Mouse (Mus musculus) limb, embryonic 14.5 days (tissue): ENCODE data around the gene Hist1h2br. TPM values are rescaled to one million over a fixed set of nuclear protein-coding genes. Genes with fewer than 3 reads are reported as not detected.

Experiments
- ATAC-seq: fragments of 200-750 bp; cut with Nextera tagmentation; 2 replicates; pipeline ENCODE4 v1.8.0; 2017; ENCODE audit warnings: low read depth, moderate number of reproducible peaks, moderate TSS enrichment; ENCODE audit not compliant: low FRiP score
- DNase-seq: peaks from one replicate; pipeline ENCODE4 v3.0.0-alpha.2; 2015; ENCODE audit warnings: low spot score
- H3K27ac ChIP-seq: fragments of 300-500 bp; sonication (generic); replicated peaks from 2 replicates; pipeline ENCODE4 v1.5.1; 2014; ENCODE audit warnings: low read depth, mild to moderate bottlenecking, low read length, moderate library complexity, mixed read lengths
- H3K27me3 ChIP-seq: fragments of 300-500 bp; sonication (generic); 2 replicates; pipeline ENCODE4 v1.6.1; 2014; ENCODE audit warnings: low read length, mixed read lengths; ENCODE audit not compliant: control insufficient read depth, insufficient read depth
- H3K36me3 ChIP-seq: fragments of 300-500 bp; sonication (generic); 2 replicates; pipeline ENCODE4 v1.6.1; 2014; ENCODE audit warnings: mild to moderate bottlenecking, low read length, moderate library complexity, mixed read lengths; ENCODE audit not compliant: control insufficient read depth, insufficient read depth
- H3K4me1 ChIP-seq: fragments of 300-500 bp; sonication (generic); 2 replicates; pipeline ENCODE4 v1.6.1; 2014; ENCODE audit warnings: antibody characterized with exemption, low read length, mixed read lengths; ENCODE audit not compliant: control insufficient read depth, insufficient read depth
- H3K4me2 ChIP-seq: fragments of 300-500 bp; sonication (generic); replicated peaks from 2 replicates; pipeline ENCODE4 v1.6.1; 2014; ENCODE audit warnings: low read depth, mild to moderate bottlenecking, low read length, moderate library complexity; ENCODE audit not compliant: severe bottlenecking
- H3K4me3 ChIP-seq: fragments of 300-500 bp; sonication (generic); replicated peaks from 2 replicates; pipeline ENCODE4 v1.5.1; 2014; ENCODE audit warnings: low read length
- H3K9ac ChIP-seq: fragments of 300-500 bp; sonication (generic); 2 replicates; pipeline ENCODE4 v1.6.1; 2014; ENCODE audit warnings: mild to moderate bottlenecking, low read depth, low read length, moderate library complexity; ENCODE audit not compliant: severe bottlenecking
- H3K9me3 ChIP-seq: fragments of 300-500 bp; sonication (generic); 2 replicates; pipeline ENCODE4 v1.6.1; 2016; ENCODE audit warnings: low read length; ENCODE audit not compliant: control insufficient read depth
- POLR2A ChIP-seq: fragments of 200-500 bp; IDR thresholded peaks from 2 replicates; pipeline ENCODE4 v1.8.0; 2012; ENCODE audit warnings: inconsistent platforms, mild to moderate bottlenecking, moderate library complexity, borderline replicate concordance; ENCODE audit not compliant: insufficient read depth, insufficient read length; ENCODE audit errors: extremely low read depth
- WGBS: fragments of 180-500 bp; shearing (Covaris S2); extraction: QIAGEN DNeasy Blood & Tissue Kit; methylation state at CpG from one replicate; pipeline ENCODE4 v1.1.7; 2014; 5-methylcytosine and 5-hydroxymethylcytosine counted together
- microRNA-seq: library from miRNA; unstranded; fragments of <30 nt; microRNA quantifications from one replicate; pipeline ENCODE4, GENCODE M21; 2016
- polyA plus RNA-seq, 2 experiments: library from polyadenylated mRNA; depleted of rRNA in 1 of 2; stranded (reverse) in 1 of 2; unstranded in 1 of 2; fragments of >200 nt; fragmentation: Nextera tagmentation in 1 of 2; extraction: Ambion mirVana in 1 of 2; gene quantifications; 2 replicates each; pipeline versions ENCODE4 v1.2.1 to v1.2.3; 2012 to 2014

Hist1h2br gene
- polyA plus RNA-seq, 2 experiments = 7.1 to 19.2 TPM

- H3K9ac ChIP-seq = no peak overlapping the region
Measured at GRCm38 (mm10) chr13:21882760-21883405, 49.3 kb downstream of the Hist1h2br start.

GRCm38 (mm10) chr13:21883407-21883806, 49.9 kb downstream of the Hist1h2br start:
- no peak overlapping the region for H3K4me2 ChIP-seq

More at GRCm38 (mm10) chr13:21882760-21883405, 49.3 kb downstream of the Hist1h2br start:
- ATAC-seq = peak; percentile 80
- Histone ChIP-seq H3K9me3 (no peaks in the 10 kb centered on the region), H3K4me1 (no peaks in the 10 kb centered on the region), H3K27ac (no peak overlapping the region), H3K4me3 (peak overlapping the region; percentile 31; the same call in 1 of the 2 replicates), H3K4me2 (peak overlapping the region; percentile 24; the same call in 1 of the 2 replicates), H3K27me3 (no peaks in the 10 kb centered on the region), H3K36me3 (no peaks in the 10 kb centered on the region)
- DNase-seq = peak; percentile 64
- TF ChIP-seq POLR2A = no peak
- WGBS = 3% methylated on average over 13 of the region's 13 CpGs

GRCm38 (mm10) chr13:21884586-21884985, 51.0 kb downstream of the Hist1h2br start:
- no peaks in the 10 kb centered on the region for H3K4me1 ChIP-seq
- H3K27ac ChIP-seq = no peak overlapping the region
- DNase-seq (no peak), ATAC-seq (no peak)
- 79% methylated on average over 4 of the region's 4 CpGs for WGBS
- no peak overlapping the region for H3K4me3 ChIP-seq
- H3K9ac ChIP-seq = no peak overlapping the region
- TF ChIP-seq POLR2A = no peak
- H3K4me2 ChIP-seq = no peak overlapping the region
- H3K9me3 ChIP-seq = no peaks in the 10 kb centered on the region
- no peaks in the 10 kb centered on the region for H3K27me3 ChIP-seq
- H3K36me3 ChIP-seq = no peaks in the 10 kb centered on the region

More at GRCm38 (mm10) chr13:21883407-21883806, 49.9 kb downstream of the Hist1h2br start:
- Histone ChIP-seq H3K27ac (no peak overlapping the region), H3K9me3 (no peaks in the 10 kb centered on the region), H3K4me1 (no peaks in the 10 kb centered on the region), H3K36me3 (no peaks in the 10 kb centered on the region), H3K9ac (no peak overlapping the region), H3K27me3 (no peaks in the 10 kb centered on the region), H3K4me3 (peak overlapping the region; percentile 7; the same call in 1 of the 2 replicates)
- ATAC-seq (no peak), DNase-seq (no peak)
- TF ChIP-seq POLR2A = no peak
- 37% methylated on average over 5 of the region's 5 CpGs for WGBS

Small RNA genes within 50 kb of the gene (microRNA-seq; reads per million reads assigned to microRNA genes)
- gene Gm19658 = not detected
- not detected for gene Gm44346
- gene Gm44466 = not detected

Other genes starting within 250 kb of the Hist1h2br start
- gene Olfr1362, start 219.7 kb upstream of the Hist1h2br start, polyA plus RNA-seq (2012; rRNA removed) = not detected in 2 replicates
- not detected in 2 replicates for gene Olfr1362, start 219.7 kb upstream of the Hist1h2br start, polyA plus RNA-seq (2014; fragmentation: Nextera tagmentation; extraction: Ambion mirVana)
- not detected in 2 replicates for gene Olfr11, start 191.2 kb upstream of the Hist1h2br start, polyA plus RNA-seq (2012; rRNA removed)
- gene Olfr11, start 191.2 kb upstream of the Hist1h2br start, polyA plus RNA-seq (2014; fragmentation: Nextera tagmentation; extraction: Ambion mirVana) = not detected in 2 replicates
- not detected in 2 replicates for gene Olfr1361, start 170.4 kb upstream of the Hist1h2br start, polyA plus RNA-seq (2012; rRNA removed)
- not detected in 2 replicates for gene Olfr1361, start 170.4 kb upstream of the Hist1h2br start, polyA plus RNA-seq (2014; fragmentation: Nextera tagmentation; extraction: Ambion mirVana)
- not detected in 2 replicates for gene Olfr1360, start 156.3 kb upstream of the Hist1h2br start, polyA plus RNA-seq (2012; rRNA removed)
- gene Olfr1360, start 156.3 kb upstream of the Hist1h2br start, polyA plus RNA-seq (2014; fragmentation: Nextera tagmentation; extraction: Ambion mirVana) = not detected in 2 replicates
- gene Olfr1359, start 135.6 kb upstream of the Hist1h2br start, polyA plus RNA-seq (2012; rRNA removed) = not detected in 2 replicates
- gene Olfr1359, start 135.6 kb upstream of the Hist1h2br start, polyA plus RNA-seq (2014; fragmentation: Nextera tagmentation; extraction: Ambion mirVana) = not detected in 2 replicates
- 15.9 and 20.8 TPM in 2 replicates for gene Hist1h2bl, start 117.6 kb upstream of the Hist1h2br start, polyA plus RNA-seq (2012; rRNA removed)
- 2.4 and 4.4 TPM in 2 replicates for gene Hist1h2bl, start 117.6 kb upstream of the Hist1h2br start, polyA plus RNA-seq (2014; fragmentation: Nextera tagmentation; extraction: Ambion mirVana)
- 17.5 and 34.8 TPM in 2 replicates for gene Hist1h2ai, start 117.3 kb upstream of the Hist1h2br start, polyA plus RNA-seq (2012; rRNA removed)
- 30.7 and 38.1 TPM in 2 replicates for gene Hist1h2ai, start 117.3 kb upstream of the Hist1h2br start, polyA plus RNA-seq (2014; fragmentation: Nextera tagmentation; extraction: Ambion mirVana)
- 34.5 and 61.8 TPM in 2 replicates for gene Hist1h3h, start 116.1 kb upstream of the Hist1h2br start, polyA plus RNA-seq (2012; rRNA removed)
- gene Hist1h3h, start 116.1 kb upstream of the Hist1h2br start, polyA plus RNA-seq (2014; fragmentation: Nextera tagmentation; extraction: Ambion mirVana) = 18.4 and 18.6 TPM in 2 replicates
- gene Hist1h2bm, start 111.7 kb upstream of the Hist1h2br start, polyA plus RNA-seq (2012; rRNA removed) = 15.1 and 19.3 TPM in 2 replicates
- 4.8 and 6.3 TPM in 2 replicates for gene Hist1h2bm, start 111.7 kb upstream of the Hist1h2br start, polyA plus RNA-seq (2014; fragmentation: Nextera tagmentation; extraction: Ambion mirVana)
- gene Hist1h4j, start 98.7 kb upstream of the Hist1h2br start, polyA plus RNA-seq (2012; rRNA removed) = 13.7 and 13.8 TPM in 2 replicates
- 1.00 and 1.3 TPM in 2 replicates for gene Hist1h4j, start 98.7 kb upstream of the Hist1h2br start, polyA plus RNA-seq (2014; fragmentation: Nextera tagmentation; extraction: Ambion mirVana)
- 22.1 and 22.3 TPM in 2 replicates for gene Hist1h4k, start 83.2 kb upstream of the Hist1h2br start, polyA plus RNA-seq (2012; rRNA removed)
- 1.4 and 4.0 TPM in 2 replicates for gene Hist1h4k, start 83.2 kb upstream of the Hist1h2br start, polyA plus RNA-seq (2014; fragmentation: Nextera tagmentation; extraction: Ambion mirVana)
- gene Hist1h2ak, start 79.9 kb upstream of the Hist1h2br start, polyA plus RNA-seq (2012; rRNA removed) = 26.8 and 28.1 TPM in 2 replicates
- gene Hist1h2ak, start 79.9 kb upstream of the Hist1h2br start, polyA plus RNA-seq (2014; fragmentation: Nextera tagmentation; extraction: Ambion mirVana) = 11.0 and 17.9 TPM in 2 replicates
- 15.3 and 18.4 TPM in 2 replicates for gene Hist1h2bn, start 79.6 kb upstream of the Hist1h2br start, polyA plus RNA-seq (2012; rRNA removed)
- 3.2 and 3.4 TPM in 2 replicates for gene Hist1h2bn, start 79.6 kb upstream of the Hist1h2br start, polyA plus RNA-seq (2014; fragmentation: Nextera tagmentation; extraction: Ambion mirVana)
- 5.9 and 6.7 TPM in 2 replicates for gene Hist1h1b, start 53.1 kb upstream of the Hist1h2br start, polyA plus RNA-seq (2012; rRNA removed)
- gene Hist1h1b, start 53.1 kb upstream of the Hist1h2br start, polyA plus RNA-seq (2014; fragmentation: Nextera tagmentation; extraction: Ambion mirVana) = 8.9 and 13.0 TPM in 2 replicates
- 39.9 and 59.2 TPM in 2 replicates for gene Hist1h3i, start 50.4 kb upstream of the Hist1h2br start, polyA plus RNA-seq (2012; rRNA removed)
- gene Hist1h3i, start 50.4 kb upstream of the Hist1h2br start, polyA plus RNA-seq (2014; fragmentation: Nextera tagmentation; extraction: Ambion mirVana) = 142 and 166 TPM in 2 replicates
- 9.3 and 19.2 TPM in 2 replicates for gene Hist1h2an, start 46.5 kb upstream of the Hist1h2br start, polyA plus RNA-seq (2012; rRNA removed)
- gene Hist1h2an, start 46.5 kb upstream of the Hist1h2br start, polyA plus RNA-seq (2014; fragmentation: Nextera tagmentation; extraction: Ambion mirVana) = 6.1 and 8.1 TPM in 2 replicates
- 1.8 and 2.2 TPM in 2 replicates for gene Hist1h2bp, start 46.3 kb upstream of the Hist1h2br start, polyA plus RNA-seq (2012; rRNA removed)
- 1.9 and 2.1 TPM in 2 replicates for gene Hist1h2bp, start 46.3 kb upstream of the Hist1h2br start, polyA plus RNA-seq (2014; fragmentation: Nextera tagmentation; extraction: Ambion mirVana)
- 18.4 and 18.7 TPM in 2 replicates for gene Hist1h2bq, start 23.5 kb upstream of the Hist1h2br start, polyA plus RNA-seq (2012; rRNA removed)
- 20.2 and 24.7 TPM in 2 replicates for gene Hist1h2bq, start 23.5 kb upstream of the Hist1h2br start, polyA plus RNA-seq (2014; fragmentation: Nextera tagmentation; extraction: Ambion mirVana)
- gene Hist1h2ao, start 23.3 kb upstream of the Hist1h2br start, polyA plus RNA-seq (2012; rRNA removed) = not detected in 2 replicates
- 2.1 TPM in 1 of 2 replicates, not detected in the other for gene Hist1h2ao, start 23.3 kb upstream of the Hist1h2br start, polyA plus RNA-seq (2014; fragmentation: Nextera tagmentation; extraction: Ambion mirVana)
- not detected in 2 replicates for gene Hist1h4m, start 22.0 kb upstream of the Hist1h2br start, polyA plus RNA-seq (2012; rRNA removed)
- gene Hist1h4m, start 22.0 kb upstream of the Hist1h2br start, polyA plus RNA-seq (2014; fragmentation: Nextera tagmentation; extraction: Ambion mirVana) = not detected in 2 replicates
- 30.3 and 31.8 TPM in 2 replicates for gene Hist1h4n, start 1.5 kb upstream of the Hist1h2br start, polyA plus RNA-seq (2012; rRNA removed)
- gene Hist1h4n, start 1.5 kb upstream of the Hist1h2br start, polyA plus RNA-seq (2014; fragmentation: Nextera tagmentation; extraction: Ambion mirVana) = 15.6 and 21.5 TPM in 2 replicates
- 60.6 and 133 TPM in 2 replicates for gene Hist1h2ap, start 236 bp upstream of the Hist1h2br start, polyA plus RNA-seq (2012; rRNA removed)
- 3,378 and 3,605 TPM in 2 replicates for gene Hist1h2ap, start 236 bp upstream of the Hist1h2br start, polyA plus RNA-seq (2014; fragmentation: Nextera tagmentation; extraction: Ambion mirVana)
- 7.5 and 8.3 TPM in 2 replicates for gene Zfp184, start 111.4 kb downstream of the Hist1h2br start, polyA plus RNA-seq (2012; rRNA removed)
- 12.7 and 17.2 TPM in 2 replicates for gene Zfp184, start 111.4 kb downstream of the Hist1h2br start, polyA plus RNA-seq (2014; fragmentation: Nextera tagmentation; extraction: Ambion mirVana)
- 0.09 and 0.17 TPM in 2 replicates for gene Pom121l2, start 147.5 kb downstream of the Hist1h2br start, polyA plus RNA-seq (2012; rRNA removed)
- 0.11 and 0.18 TPM in 2 replicates for gene Pom121l2, start 147.5 kb downstream of the Hist1h2br start, polyA plus RNA-seq (2014; fragmentation: Nextera tagmentation; extraction: Ambion mirVana)
- 1.1 and 1.6 TPM in 2 replicates for gene Prss16, start 176.0 kb downstream of the Hist1h2br start, polyA plus RNA-seq (2012; rRNA removed)
- gene Prss16, start 176.0 kb downstream of the Hist1h2br start, polyA plus RNA-seq (2014; fragmentation: Nextera tagmentation; extraction: Ambion mirVana) = 0.51 and 0.57 TPM in 2 replicates
- 5.5 and 14.9 TPM in 2 replicates for gene Hist1h2ah, start 201.8 kb downstream of the Hist1h2br start, polyA plus RNA-seq (2012; rRNA removed)
- 6.5 and 22.1 TPM in 2 replicates for gene Hist1h2ah, start 201.8 kb downstream of the Hist1h2br start, polyA plus RNA-seq (2014; fragmentation: Nextera tagmentation; extraction: Ambion mirVana)
- 24.6 and 30.5 TPM in 2 replicates for gene Hist1h2bk, start 202.1 kb downstream of the Hist1h2br start, polyA plus RNA-seq (2012; rRNA removed)
- 6.9 and 7.1 TPM in 2 replicates for gene Hist1h2bk, start 202.1 kb downstream of the Hist1h2br start, polyA plus RNA-seq (2014; fragmentation: Nextera tagmentation; extraction: Ambion mirVana)
- gene Hist1h4i, start 207.6 kb downstream of the Hist1h2br start, polyA plus RNA-seq (2012; rRNA removed) = 31.0 and 39.5 TPM in 2 replicates
- 14.0 and 14.7 TPM in 2 replicates for gene Hist1h4i, start 207.6 kb downstream of the Hist1h2br start, polyA plus RNA-seq (2014; fragmentation: Nextera tagmentation; extraction: Ambion mirVana)
- gene Hist1h2ag, start 209.2 kb downstream of the Hist1h2br start, polyA plus RNA-seq (2012; rRNA removed) = 54.6 and 89.6 TPM in 2 replicates
- 56.7 and 74.1 TPM in 2 replicates for gene Hist1h2ag, start 209.2 kb downstream of the Hist1h2br start, polyA plus RNA-seq (2014; fragmentation: Nextera tagmentation; extraction: Ambion mirVana)
- 20.7 and 26.3 TPM in 2 replicates for gene Hist1h2bj, start 209.5 kb downstream of the Hist1h2br start, polyA plus RNA-seq (2012; rRNA removed)
- gene Hist1h2bj, start 209.5 kb downstream of the Hist1h2br start, polyA plus RNA-seq (2014; fragmentation: Nextera tagmentation; extraction: Ambion mirVana) = 10.3 and 11.1 TPM in 2 replicates